Mouse (Mus musculus): ENCODE results near the gene Fads6.

DNA sequence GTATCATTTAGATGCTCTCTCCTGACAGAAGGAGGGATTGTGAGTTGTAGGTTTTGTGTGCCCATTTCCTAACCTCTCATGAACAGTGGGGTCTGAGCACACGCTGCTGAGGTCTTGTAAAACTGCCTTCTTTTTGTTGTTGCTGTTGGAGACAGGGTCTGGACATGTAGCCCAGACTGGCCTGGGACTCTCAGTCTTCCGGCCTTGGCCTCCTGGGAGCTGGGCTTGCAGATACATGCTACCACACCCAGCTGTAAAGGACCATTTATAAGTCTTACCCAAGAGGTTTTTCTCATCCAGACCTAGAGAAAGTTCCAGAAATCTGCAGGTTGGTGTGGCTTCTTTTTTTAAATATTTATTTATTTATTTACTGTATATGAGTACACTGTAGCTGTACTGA, 9.2 kb downstream of the Fads6 start:
- TF ChIP-seq FLI1 (IDR thresholded peaks at IDR 0.05; ENCODE audit: low read length): no peak
- no peak for TF ChIP-seq GATA1 (IDR thresholded peaks at IDR 0.05; ENCODE audit: borderline replicate concordance, low read length)

All from megakaryocyte, embryonic 14.5 days (primary cell).